Mouse (Mus musculus) ES-E14 (cell line): ENCODE results near the gene Uimc1.

Experiments used
- CHD2 ChIP-seq: IDR thresholded peaks from 2 replicates; pipeline ENCODE4 v1.6.1; 2014; ENCODE audit warnings: mild to moderate bottlenecking, low read depth, low read length, inconsistent platforms
- MAFK ChIP-seq: IDR thresholded peaks from 2 replicates; pipeline ENCODE4 v1.6.1; 2014; ENCODE audit warnings: mild to moderate bottlenecking, low read depth, low read length, inconsistent platforms; ENCODE audit not compliant: insufficient read depth

DNA sequence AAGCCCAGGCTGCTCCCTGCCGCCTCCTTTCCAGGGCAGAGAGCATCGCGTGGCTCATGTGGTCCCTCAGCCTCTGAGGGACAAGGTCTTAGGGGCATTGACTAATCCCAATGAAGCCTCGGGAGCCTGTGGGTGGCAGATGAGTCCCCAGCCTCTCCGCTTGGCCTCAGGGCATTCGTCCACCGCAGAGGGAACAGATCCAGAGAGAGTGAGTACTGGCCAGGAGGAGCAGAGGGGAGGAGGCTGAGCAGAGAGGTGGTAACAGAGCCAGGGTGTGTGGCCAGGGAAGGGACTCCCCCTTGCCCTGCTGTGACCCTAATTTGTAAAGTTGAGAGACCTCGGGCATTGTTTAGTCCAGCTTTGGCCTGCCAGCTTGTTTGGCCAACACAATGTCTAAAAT is 121.3 kb downstream of the Uimc1 start:
- no peak for TF ChIP-seq MAFK
- TF ChIP-seq CHD2: no peak
